Mouse (Mus musculus): Measurements from ENCODE around the gene Nudt22.

- TF ChIP-seq POLR2A (IDR thresholded peaks at IDR 0.05; ENCODE audit: borderline replicate concordance, low read depth, low read length), result peak; percentile 57; the same call in 1 of the 2 replicates
- no peak for TF ChIP-seq CTCF (IDR thresholded peaks at IDR 0.05; ENCODE audit: low read depth, low read length)
Observed at GRCm38 (mm10) chr19:7018546-7018945, 22.6 kb upstream of the Nudt22 start.
